Mouse (Mus musculus): Measurements from ENCODE around the gene 1700113H08Rik.
A peak's percentile ranks its signal among the peaks of the same experiment; 100 is the strongest.

1700113H08Rik gene

GRCm38 (mm10) chr10:87084236-87084635 lies 26.4 kb downstream of the 1700113H08Rik start:
- DNase-seq: no peak

- DNase-seq: no peak
Measured at GRCm38 (mm10) chr10:87087646-87088045, 29.8 kb downstream of the 1700113H08Rik start.

GRCm38 (mm10) chr10:87094249-87094648 lies 36.4 kb downstream of the 1700113H08Rik start:
- peak; percentile 57 for DNase-seq

- DNase-seq: peak; percentile 13
Measured at GRCm38 (mm10) chr10:87098722-87099121, 40.9 kb downstream of the 1700113H08Rik start.

GRCm38 (mm10) chr10:87100668-87101067 lies 42.8 kb downstream of the 1700113H08Rik start:
- no peak for DNase-seq

- DNase-seq: peak; percentile 87
Measured at GRCm38 (mm10) chr10:87101265-87101950, 43.6 kb downstream of the 1700113H08Rik start.

- DNase-seq: no peak
Measured at GRCm38 (mm10) chr10:87101951-87102320, 44.1 kb downstream of the 1700113H08Rik start.

GRCm38 (mm10) chr10:87102455-87102854 lies 44.6 kb downstream of the 1700113H08Rik start:
- peak; percentile 47 for DNase-seq

- peak; percentile 14 for DNase-seq
Measured at GRCm38 (mm10) chr10:87103286-87103685, 45.4 kb downstream of the 1700113H08Rik start.

- no peak for DNase-seq
Measured at GRCm38 (mm10) chr10:87107565-87108297, 49.9 kb downstream of the 1700113H08Rik start.

- no peak for DNase-seq
Measured at GRCm38 (mm10) chr10:87108333-87108732, 50.5 kb downstream of the 1700113H08Rik start.

GRCm38 (mm10) chr10:87109038-87109771 lies 51.4 kb downstream of the 1700113H08Rik start:
- DNase-seq: no peak

- no peak for DNase-seq
Measured at GRCm38 (mm10) chr10:87110909-87111308, 53.1 kb downstream of the 1700113H08Rik start.

- no peak for DNase-seq
Measured at GRCm38 (mm10) chr10:87125094-87125493, 67.2 kb downstream of the 1700113H08Rik start.

GRCm38 (mm10) chr10:87126186-87126824 lies 68.5 kb downstream of the 1700113H08Rik start:
- no peak for DNase-seq

GRCm38 (mm10) chr10:87151050-87151449 lies 93.2 kb downstream of the 1700113H08Rik start:
- no peak for DNase-seq

- no peak for DNase-seq
Measured at GRCm38 (mm10) chr10:87153731-87154505, 96.1 kb downstream of the 1700113H08Rik start.

- no peak for DNase-seq
Measured at GRCm38 (mm10) chr10:87159781-87160180, 101.9 kb downstream of the 1700113H08Rik start.

GRCm38 (mm10) chr10:87196123-87196756 lies 138.4 kb downstream of the 1700113H08Rik start:
- peak; percentile 19 for DNase-seq

GRCm38 (mm10) chr10:87198720-87199119 lies 140.9 kb downstream of the 1700113H08Rik start:
- DNase-seq: no peak

GRCm38 (mm10) chr10:87209466-87209865 lies 151.6 kb downstream of the 1700113H08Rik start:
- no peak for DNase-seq

GRCm38 (mm10) chr10:87211046-87211445 lies 153.2 kb downstream of the 1700113H08Rik start:
- no peak for DNase-seq
